Mouse (Mus musculus): Measurements from ENCODE around the gene Rbl2.

The Rbl2 gene

GRCm38 (mm10) chr8:91170152-91170551 lies 100.3 kb downstream of the Rbl2 start:
- no peak for DNase-seq (ENCODE audit: low read depth)

- no peak for DNase-seq (ENCODE audit: low read depth)
These were observed 101.1 kb downstream of the Rbl2 start for GRCm38 (mm10) chr8:91170914-91171313.

- no peak for DNase-seq (ENCODE audit: low read depth)
These were observed 101.7 kb downstream of the Rbl2 start for GRCm38 (mm10) chr8:91171605-91172004.
